Mouse (Mus musculus): ENCODE results near the gene Mbnl1. TPM values are rescaled to one million over a fixed set of nuclear protein-coding genes. Genes with fewer than 3 reads are reported as not detected.

Gene Mbnl1
- total and polyA plus RNA-seq, 3 experiments: 174 to 332 (median 249) TPM

DNA sequence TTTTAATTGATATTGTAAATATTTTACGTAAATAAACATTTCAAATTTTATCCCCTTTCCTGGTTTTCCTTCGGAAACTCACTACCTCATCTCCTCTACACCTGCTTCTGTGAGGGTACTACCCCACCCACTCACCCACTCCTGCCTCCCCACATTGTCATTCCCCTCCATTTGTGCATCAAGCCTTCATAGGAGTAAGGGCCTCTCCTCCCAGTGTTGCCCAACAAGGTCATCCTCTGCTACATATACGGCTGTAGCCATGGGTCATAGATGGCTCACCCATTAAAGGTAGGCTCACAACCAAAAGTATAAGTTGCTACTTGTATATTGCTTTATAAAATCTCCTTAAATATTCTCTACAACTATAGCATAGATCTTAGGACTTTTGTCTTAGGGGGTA is 34.9 kb downstream of the Mbnl1 start:
- Histone ChIP-seq H3K4me1 (ENCODE audit: control insufficient read depth in 1 of 2, insufficient read depth in 2 of 2) (peaks cover 13 to 67% of the 10 kb centered on the region in 2 experiments), H3K4me2 (ENCODE audit: insufficient read depth, low read depth, poor library complexity, severe bottlenecking) (peak overlapping the region; percentile 29; the same call in 1 of the 2 replicates), H3K4me3 (replicated peaks in 1 of 3; ENCODE audit: low read depth in 2 of 3, low read length in 2 of 3, poor library complexity in 1 of 3) (no peak overlapping the region), H3K36me3 (replicated peaks in 1 of 2; ENCODE audit: control insufficient read depth in 1 of 2, insufficient read depth in 1 of 2, low read length in 1 of 2) (peaks cover 6 to 36% of the 10 kb centered on the region in 2 experiments), H3K9me3 (replicated peaks; ENCODE audit: low read length) (no peaks in the 10 kb centered on the region), H3K79me2 (replicated peaks; ENCODE audit: control insufficient read depth, extremely low read depth, insufficient read depth, poor library complexity, severe bottlenecking) (peaks cover 89% of the 10 kb centered on the region), H3K27ac (ENCODE audit: insufficient read depth, low read depth) (no peak overlapping the region), H3K9ac (ENCODE audit: insufficient read depth, low read depth) (no peak overlapping the region), H3K27me3 (replicated peaks) (no peaks in the 10 kb centered on the region)
- in situ Hi-C loops (cut with MboI; ENCODE audit: low pct_ligation_motif_present, low pct_unique_long_range_greater_than_20kb, low sequenced_read_pairs) (no loop called here), dilution Hi-C loops (cut with MboI; ENCODE audit: extremely low pct_ligation_motif_present, extremely low pct_unique_long_range_greater_than_20kb, low sequenced_read_pairs) (no loop called here)
- TF ChIP-seq SMC3 (IDR thresholded peaks at IDR 0.05; ENCODE audit: low read depth, low read length) (no peak), JUND (conservative IDR thresholded peaks at IDR 0.05; ENCODE audit: low read depth, low read length) (no peak), KAT2A (IDR thresholded peaks at IDR 0.05; ENCODE audit: insufficient replicate concordance, low read length) (no peak), SIN3A (IDR thresholded peaks at IDR 0.05; ENCODE audit: low read length) (no peak)
- no peak for DNase-seq (ENCODE audit: extremely low read depth)

DNA sequence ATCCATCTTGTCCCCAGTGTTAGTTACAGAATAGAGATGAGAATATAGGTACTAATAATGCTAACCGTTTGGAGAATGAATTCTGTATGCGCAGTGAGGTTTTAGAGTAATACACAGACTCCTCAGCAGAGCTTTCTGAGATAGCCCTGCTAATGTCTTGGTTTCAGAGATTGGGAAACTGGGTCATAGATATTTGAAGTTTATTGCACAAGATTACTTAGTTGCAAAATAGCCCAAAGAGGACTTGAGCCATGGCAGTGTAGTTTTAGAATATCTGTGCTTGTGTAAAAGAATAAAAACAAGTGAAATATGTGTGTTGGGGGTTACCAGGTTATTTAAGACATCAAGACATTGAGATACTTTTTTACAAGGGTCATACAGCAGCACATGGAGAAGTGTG is 35.3 kb downstream of the Mbnl1 start:
- H3K4me2 ChIP-seq (ENCODE audit: insufficient read depth, low read depth, poor library complexity, severe bottlenecking): no peak overlapping the region
- H3K4me1 ChIP-seq (ENCODE audit: control insufficient read depth in 1 of 2, insufficient read depth in 2 of 2): peaks cover 13 to 70% of the 10 kb centered on the region in 2 experiments
- no peak for DNase-seq (ENCODE audit: extremely low read depth)
- H3K27me3 ChIP-seq (replicated peaks): no peaks in the 10 kb centered on the region
- no peak overlapping the region for H3K27ac ChIP-seq (ENCODE audit: insufficient read depth, low read depth)
- H3K4me3 ChIP-seq (replicated peaks in 1 of 3; ENCODE audit: low read depth in 2 of 3, low read length in 2 of 3, poor library complexity in 1 of 3): no peak overlapping the region
- no peaks in the 10 kb centered on the region for H3K9me3 ChIP-seq (replicated peaks; ENCODE audit: low read length)
- no peak overlapping the region for H3K9ac ChIP-seq (ENCODE audit: insufficient read depth, low read depth)
- H3K36me3 ChIP-seq (replicated peaks in 1 of 2; ENCODE audit: control insufficient read depth in 1 of 2, insufficient read depth in 1 of 2, low read length in 1 of 2): peaks cover 6 to 38% of the 10 kb centered on the region in 2 experiments
- dilution Hi-C loops (cut with MboI; ENCODE audit: extremely low pct_ligation_motif_present, extremely low pct_unique_long_range_greater_than_20kb, low sequenced_read_pairs) (no loop called here), in situ Hi-C loops (cut with MboI; ENCODE audit: low pct_ligation_motif_present, low pct_unique_long_range_greater_than_20kb, low sequenced_read_pairs) (no loop called here)
- H3K79me2 ChIP-seq (replicated peaks; ENCODE audit: control insufficient read depth, extremely low read depth, insufficient read depth, poor library complexity, severe bottlenecking): peaks cover 89% of the 10 kb centered on the region
- TF ChIP-seq BHLHE40 (IDR thresholded peaks at IDR 0.05; ENCODE audit: low read depth, low read length) (no peak), POLR2AphosphoS2 (IDR thresholded peaks at IDR 0.05; ENCODE audit: low read depth, low read length) (no peak), MXI1 (IDR thresholded peaks at IDR 0.05; ENCODE audit: low read depth, low read length) (no peak), NRF1 (IDR thresholded peaks at IDR 0.05; ENCODE audit: low read depth, low read length) (no peak), NELFE (IDR thresholded peaks at IDR 0.05; ENCODE audit: low read depth, low read length) (no peak), SMC3 (IDR thresholded peaks at IDR 0.05; ENCODE audit: low read depth, low read length) (no peak), IRF4 (IDR thresholded peaks at IDR 0.05; ENCODE audit: low read depth, low read length) (no peak), JUN (IDR thresholded peaks at IDR 0.05; ENCODE audit: insufficient read depth, low read depth, low read length) (no peak), MAFK (IDR thresholded peaks at IDR 0.05; ENCODE audit: insufficient replicate concordance, low read length) (no peak)

DNA sequence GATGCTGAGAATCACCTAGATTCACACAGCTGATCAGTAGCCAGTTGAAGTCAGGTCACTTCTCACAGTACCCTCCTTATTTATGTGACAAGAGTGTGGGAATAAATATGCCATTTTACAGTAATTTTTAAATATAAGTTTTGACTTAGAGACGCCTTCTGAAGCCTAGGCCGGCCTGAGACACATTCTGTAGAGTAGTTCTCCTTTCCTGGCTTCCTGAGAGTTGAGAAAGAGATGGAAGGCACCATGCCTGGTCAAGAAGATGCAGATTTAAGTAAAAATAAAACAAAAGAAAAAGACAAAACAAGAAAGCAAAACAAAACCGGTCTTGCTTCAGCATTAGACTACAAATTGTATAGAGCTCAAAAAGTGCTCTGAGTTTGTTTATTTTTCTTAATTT is 38.6 kb downstream of the Mbnl1 start:
- in situ Hi-C loops (cut with MboI; ENCODE audit: low pct_ligation_motif_present, low pct_unique_long_range_greater_than_20kb, low sequenced_read_pairs) (no loop called here), dilution Hi-C loops (cut with MboI; ENCODE audit: extremely low pct_ligation_motif_present, extremely low pct_unique_long_range_greater_than_20kb, low sequenced_read_pairs) (no loop called here)
- Histone ChIP-seq H3K79me2 (replicated peaks; ENCODE audit: control insufficient read depth, extremely low read depth, insufficient read depth, poor library complexity, severe bottlenecking) (peaks cover 84% of the 10 kb centered on the region), H3K4me3 (replicated peaks in 1 of 3; ENCODE audit: low read depth in 2 of 3, low read length in 2 of 3, poor library complexity in 1 of 3) (no peak overlapping the region), H3K9ac (ENCODE audit: insufficient read depth, low read depth) (no peak overlapping the region; the same call in 1 of the 2 replicates), H3K9me3 (replicated peaks; ENCODE audit: low read length) (no peaks in the 10 kb centered on the region), H3K4me1 (ENCODE audit: control insufficient read depth in 1 of 2, insufficient read depth in 2 of 2) (peaks cover 17 to 83% of the 10 kb centered on the region in 2 experiments), H3K27ac (ENCODE audit: insufficient read depth, low read depth) (no peak overlapping the region), H3K4me2 (ENCODE audit: insufficient read depth, low read depth, poor library complexity, severe bottlenecking) (no peak overlapping the region), H3K36me3 (replicated peaks in 1 of 2; ENCODE audit: control insufficient read depth in 1 of 2, insufficient read depth in 1 of 2, low read length in 1 of 2) (peaks cover 6 to 44% of the 10 kb centered on the region in 2 experiments), H3K27me3 (replicated peaks) (no peaks in the 10 kb centered on the region)
- no peak for TF ChIP-seq MAX (IDR thresholded peaks at IDR 0.05; ENCODE audit: low read length)
- TF ChIP-seq KAT2A (IDR thresholded peaks at IDR 0.05; ENCODE audit: insufficient replicate concordance, low read length): no peak
- no peak for TF ChIP-seq JUND (conservative IDR thresholded peaks at IDR 0.05; ENCODE audit: low read depth, low read length)
- no peak for TF ChIP-seq ZNF384 (IDR thresholded peaks at IDR 0.05; ENCODE audit: low read depth, low read length)
- TF ChIP-seq UBTF (IDR thresholded peaks at IDR 0.05; ENCODE audit: low read depth, low read length): no peak
- no peak for TF ChIP-seq RCOR1 (conservative IDR thresholded peaks at IDR 0.05; ENCODE audit: low read depth, low read length)
- DNase-seq (ENCODE audit: extremely low read depth): no peak

All from CH12.LX (cell line).